Mouse (Mus musculus) heart, embryonic 12.5 days (tissue): ENCODE data around the gene Bcl7a. TPM values are rescaled to one million over a fixed set of nuclear protein-coding genes. Genes with fewer than 3 reads are reported as not detected.

Experiments used
- ATAC-seq: fragments of 200-750 bp; cut with Nextera tagmentation; 2 replicates; pipeline ENCODE4 v1.8.0; 2017; ENCODE audit warnings: moderate TSS enrichment, moderate library complexity; ENCODE audit not compliant: insufficient number of reproducible peaks, low FRiP score
- H3K27ac ChIP-seq: fragments of 300-500 bp; sonication (generic); 2 replicates; pipeline ENCODE4 v1.5.1; 2016; ENCODE audit warnings: mild to moderate bottlenecking, moderate library complexity; ENCODE audit not compliant: poor library complexity, severe bottlenecking
- H3K27me3 ChIP-seq: fragments of 300-500 bp; sonication (generic); replicated peaks from 2 replicates; pipeline ENCODE4 v1.6.1; 2016; ENCODE audit warnings: mild to moderate bottlenecking, moderate library complexity
- H3K36me3 ChIP-seq: fragments of 300-500 bp; sonication (generic); 2 replicates; pipeline ENCODE4 v1.6.1; 2016; ENCODE audit warnings: mild to moderate bottlenecking, moderate library complexity
- H3K4me1 ChIP-seq: fragments of 300-500 bp; sonication (generic); replicated peaks from 2 replicates; pipeline ENCODE4 v1.6.1; 2016; ENCODE audit warnings: mild to moderate bottlenecking
- H3K4me2 ChIP-seq: fragments of 300-500 bp; sonication (generic); 2 replicates; pipeline ENCODE4 v1.6.1; 2016; ENCODE audit warnings: mild to moderate bottlenecking, moderate library complexity
- H3K4me3 ChIP-seq: fragments of 300-500 bp; sonication (generic); 2 replicates; pipeline ENCODE4 v1.5.1; 2016; ENCODE audit warnings: mild to moderate bottlenecking
- H3K9ac ChIP-seq: fragments of 300-500 bp; sonication (generic); 2 replicates; pipeline ENCODE4 v1.6.1; 2016; ENCODE audit warnings: mild to moderate bottlenecking, moderate library complexity
- H3K9me3 ChIP-seq: fragments of 300-500 bp; sonication (generic); replicated peaks from 2 replicates; pipeline ENCODE4 v1.6.1; 2016; ENCODE audit warnings: mild to moderate bottlenecking, moderate library complexity
- WGBS: fragments of 180-500 bp; shearing (Covaris S2); methylation state at CpG from one replicate; pipeline ENCODE4 v1.1.7; 2016; 5-methylcytosine and 5-hydroxymethylcytosine counted together
- polyA plus RNA-seq: library from polyadenylated mRNA; unstranded; fragments of >200 nt; fragmentation: Nextera tagmentation; extraction: Ambion mirVana; gene quantifications from 2 replicates; pipeline ENCODE4 v1.2.1, GENCODE M21; 2016

Bcl7a gene
- polyA plus RNA-seq, 1 experiment from 2014 or later = 16.6 TPM

GRCm38 (mm10) chr5:123359431-123359830 is 15.8 kb downstream of the Bcl7a start:
- H3K4me3 ChIP-seq = no peak overlapping the region
- no peak overlapping the region for H3K27ac ChIP-seq
- no peaks in the 10 kb centered on the region for H3K9me3 ChIP-seq
- no peaks in the 10 kb centered on the region for H3K27me3 ChIP-seq
- H3K4me1 ChIP-seq = peaks cover 11% of the 10 kb centered on the region
- no peak for ATAC-seq
- peaks cover 94% of the 10 kb centered on the region for H3K36me3 ChIP-seq
- H3K9ac ChIP-seq = no peak overlapping the region
- no peak overlapping the region for H3K4me2 ChIP-seq
- WGBS = 92% methylated on average over 6 of the region's 6 CpGs

- H3K4me1 ChIP-seq = peaks cover 19% of the 10 kb centered on the region
- peaks cover 82% of the 10 kb centered on the region for H3K36me3 ChIP-seq
- H3K9me3 ChIP-seq = no peaks in the 10 kb centered on the region
- no peak overlapping the region for H3K4me3 ChIP-seq
- H3K27ac ChIP-seq = no peak overlapping the region
- no peak overlapping the region for H3K4me2 ChIP-seq
- H3K27me3 ChIP-seq = no peaks in the 10 kb centered on the region
- 88% methylated on average over 4 of the region's 4 CpGs for WGBS
- H3K9ac ChIP-seq = no peak overlapping the region
- no peak for ATAC-seq
Observed at GRCm38 (mm10) chr5:123362911-123363310, 19.3 kb downstream of the Bcl7a start.

GRCm38 (mm10) chr5:123364302-123364971 is 20.8 kb downstream of the Bcl7a start:
- H3K27me3 ChIP-seq = no peaks in the 10 kb centered on the region
- WGBS = 63% methylated on average over 11 of the region's 11 CpGs
- 0 out of 2 replicates have a peak overlapping the region, but pooled peaks have one; percentile 23 for H3K9ac ChIP-seq
- H3K4me2 ChIP-seq = 0 out of 2 replicates have a peak overlapping the region, but pooled peaks have one; percentile 6
- peak; percentile 40; the same call in 1 of the 2 replicates for ATAC-seq
- no peak overlapping the region for H3K4me3 ChIP-seq
- no peaks in the 10 kb centered on the region for H3K9me3 ChIP-seq
- H3K36me3 ChIP-seq = peaks cover 72% of the 10 kb centered on the region
- peaks cover 19% of the 10 kb centered on the region for H3K4me1 ChIP-seq
- peak overlapping the region; percentile 92 for H3K27ac ChIP-seq

- WGBS = 77% methylated on average over 13 of the region's 13 CpGs
- H3K4me1 ChIP-seq = peaks cover 12% of the 10 kb centered on the region
- H3K4me3 ChIP-seq = no peak overlapping the region
- ATAC-seq = no peak
- H3K27ac ChIP-seq = no peak overlapping the region
- peaks cover 71% of the 10 kb centered on the region for H3K36me3 ChIP-seq
- H3K4me2 ChIP-seq = no peak overlapping the region
- H3K9ac ChIP-seq = no peak overlapping the region
- no peaks in the 10 kb centered on the region for H3K9me3 ChIP-seq
- H3K27me3 ChIP-seq = no peaks in the 10 kb centered on the region
Observed at GRCm38 (mm10) chr5:123368869-123369488, 25.3 kb downstream of the Bcl7a start.

- peaks cover 63% of the 10 kb centered on the region for H3K36me3 ChIP-seq
- 82% methylated on average over 5 of the region's 5 CpGs for WGBS
- no peaks in the 10 kb centered on the region for H3K27me3 ChIP-seq
- no peak for ATAC-seq
- no peak overlapping the region for H3K4me3 ChIP-seq
- H3K27ac ChIP-seq = no peak overlapping the region
- no peak overlapping the region for H3K9ac ChIP-seq
- no peaks in the 10 kb centered on the region for H3K9me3 ChIP-seq
- H3K4me2 ChIP-seq = no peak overlapping the region
- H3K4me1 ChIP-seq = peaks cover 2% of the 10 kb centered on the region
Observed at GRCm38 (mm10) chr5:123370049-123370448, 26.4 kb downstream of the Bcl7a start.

GRCm38 (mm10) chr5:123375262-123375661 is 31.6 kb downstream of the Bcl7a start:
- H3K36me3 ChIP-seq = peaks cover 38% of the 10 kb centered on the region
- no peaks in the 10 kb centered on the region for H3K9me3 ChIP-seq
- H3K4me2 ChIP-seq = no peak overlapping the region
- ATAC-seq = no peak
- H3K27ac ChIP-seq = no peak overlapping the region
- H3K4me1 ChIP-seq = peaks cover 30% of the 10 kb centered on the region
- WGBS = 92% methylated on average over 10 of the region's 10 CpGs
- no peak overlapping the region for H3K4me3 ChIP-seq
- H3K9ac ChIP-seq = no peak overlapping the region
- H3K27me3 ChIP-seq = no peaks in the 10 kb centered on the region

- H3K27ac ChIP-seq = peak overlapping the region; percentile 50; the same call in 1 of the 2 replicates
- H3K36me3 ChIP-seq = peaks cover 32% of the 10 kb centered on the region
- no peak overlapping the region for H3K9ac ChIP-seq
- peaks cover 30% of the 10 kb centered on the region for H3K4me1 ChIP-seq
- ATAC-seq = no peak
- no peaks in the 10 kb centered on the region for H3K27me3 ChIP-seq
- 85% methylated on average over 6 of the region's 6 CpGs for WGBS
- H3K9me3 ChIP-seq = no peaks in the 10 kb centered on the region
- no peak overlapping the region for H3K4me2 ChIP-seq
- no peak overlapping the region for H3K4me3 ChIP-seq
Observed at GRCm38 (mm10) chr5:123375793-123376452, 32.3 kb downstream of the Bcl7a start.

GRCm38 (mm10) chr5:123376569-123376968 is 32.9 kb downstream of the Bcl7a start:
- no peak overlapping the region for H3K4me3 ChIP-seq
- ATAC-seq = peak; percentile 52; the same call in 1 of the 2 replicates
- H3K27ac ChIP-seq = peak overlapping the region; percentile 50

GRCm38 (mm10) chr5:123377120-123377955 is 33.7 kb downstream of the Bcl7a start:
- no peak for ATAC-seq

More at GRCm38 (mm10) chr5:123376569-123376968, 32.9 kb downstream of the Bcl7a start:
- Histone ChIP-seq H3K27me3 (no peaks in the 10 kb centered on the region), H3K4me1 (peaks cover 31% of the 10 kb centered on the region), H3K36me3 (peaks cover 25% of the 10 kb centered on the region), H3K4me2 (no peak overlapping the region), H3K9me3 (no peaks in the 10 kb centered on the region), H3K9ac (no peak overlapping the region)
- 31% methylated on average over 10 of the region's 10 CpGs for WGBS

GRCm38 (mm10) chr5:123378712-123379111 is 35.1 kb downstream of the Bcl7a start:
- H3K4me2 ChIP-seq = no peak overlapping the region
- H3K36me3 ChIP-seq = peaks cover 5% of the 10 kb centered on the region
- 55% methylated on average over 9 of the region's 9 CpGs for WGBS
- no peak for ATAC-seq
- H3K4me3 ChIP-seq = no peak overlapping the region
- 0 out of 2 replicates have a peak, but pooled peaks cover 4% of the 10 kb centered on the region for H3K27me3 ChIP-seq
- H3K27ac ChIP-seq = no peak overlapping the region
- no peak overlapping the region for H3K9ac ChIP-seq
- no peaks in the 10 kb centered on the region for H3K9me3 ChIP-seq
- peaks cover 40% of the 10 kb centered on the region for H3K4me1 ChIP-seq

More at GRCm38 (mm10) chr5:123377120-123377955, 33.7 kb downstream of the Bcl7a start:
- Histone ChIP-seq H3K4me1 (peaks cover 38% of the 10 kb centered on the region), H3K36me3 (peaks cover 17% of the 10 kb centered on the region), H3K9ac (no peak overlapping the region), H3K27me3 (no peaks in the 10 kb centered on the region), H3K4me3 (no peak overlapping the region), H3K4me2 (no peak overlapping the region), H3K27ac (peak overlapping the region; percentile 55), H3K9me3 (no peaks in the 10 kb centered on the region)
- 48% methylated on average over 15 of the region's 15 CpGs for WGBS
